Mouse (Mus musculus) urinary bladder, postnatal 36 days (tissue): ENCODE measurements at regions not wholly inside any gene's neighbourhood (a gene's known extent, or its start where the extent isn't known, plus 50 kb on each side); places are given as distances from the start of the nearest gene placed in this dataset.
A peak's percentile ranks its signal among the peaks of the same experiment; 100 is the strongest.

ENCODE experiments used
- DNase-seq, 2 experiments: peaks; one replicate each; pipeline ENCODE4 v3.0.0; 2022; ENCODE audit warnings: low spot score in 2 of 2, mixed read lengths in 1 of 2

GRCm38 (mm10) chr1:193477298-193477697 is 107.2 kb upstream of the Camk1g start:
- DNase-seq: no peak

DNA sequence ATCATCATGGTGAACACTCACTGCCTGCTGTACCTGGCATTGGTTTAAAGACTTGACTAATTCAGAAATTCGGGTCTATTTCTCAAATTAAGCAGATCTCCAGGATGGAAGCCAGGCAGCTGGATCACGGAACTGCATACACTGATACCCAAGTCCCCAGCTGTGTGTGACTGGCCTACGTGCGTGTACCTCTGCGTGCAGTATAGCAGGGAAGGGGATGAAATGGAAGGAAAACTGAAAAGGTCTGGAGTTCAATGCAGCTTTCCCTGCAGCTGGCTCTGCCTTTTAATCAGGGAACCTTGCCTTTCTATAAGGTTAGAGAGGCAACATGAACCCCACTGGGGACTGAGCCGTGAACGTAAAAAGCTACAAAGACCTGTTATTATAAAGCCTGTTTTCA is 106.7 kb upstream of the Camk1g start:
- no peak for DNase-seq

DNA sequence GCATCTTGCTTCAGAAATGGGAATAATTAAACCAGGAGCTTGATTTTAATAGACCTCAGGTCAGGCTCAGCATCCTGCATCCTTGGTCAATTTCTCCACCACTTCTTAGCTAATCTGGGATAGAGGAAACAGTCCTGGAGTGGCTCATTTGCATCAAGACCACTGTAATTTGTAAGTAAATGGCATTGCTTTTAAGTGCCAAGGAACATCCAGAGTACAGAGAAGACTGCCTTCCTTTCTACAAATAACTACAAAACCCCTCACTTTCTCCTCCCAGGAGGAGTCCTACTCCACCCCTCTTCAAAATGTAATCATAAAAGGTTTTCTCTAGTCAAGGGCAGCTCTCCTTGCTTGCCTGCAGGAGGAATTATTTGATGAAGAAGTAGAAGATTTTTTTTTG is 96.2 kb upstream of the Camk1g start:
- DNase-seq: no peak

GRCm38 (mm10) chr1:193459735-193460134 is 89.6 kb upstream of the Camk1g start:
- DNase-seq: peak in 1 of 2 experiments; percentile 6

DNA sequence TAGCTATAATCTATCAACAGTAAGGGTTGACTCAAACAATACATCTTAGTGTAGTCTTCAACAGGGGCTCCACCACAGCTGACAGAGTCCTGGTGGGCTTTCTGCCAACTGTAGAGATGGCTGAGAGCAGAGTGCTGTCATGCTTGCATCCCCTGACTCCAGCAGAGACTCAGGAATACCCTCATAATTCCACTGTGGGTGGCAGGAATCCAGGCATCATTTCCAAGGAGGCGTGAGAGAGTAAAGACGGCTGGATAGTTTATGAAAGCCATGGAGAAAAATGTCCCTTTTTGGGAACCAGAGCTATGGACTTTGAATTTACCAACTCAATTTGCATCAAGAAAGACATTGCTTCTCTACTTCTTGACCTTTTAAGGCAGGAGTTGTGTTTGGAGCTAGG is 87.8 kb upstream of the Camk1g start:
- DNase-seq: no peak

GRCm38 (mm10) chr1:193453654-193454053 is 83.6 kb upstream of the Camk1g start:
- DNase-seq: no peak

DNA sequence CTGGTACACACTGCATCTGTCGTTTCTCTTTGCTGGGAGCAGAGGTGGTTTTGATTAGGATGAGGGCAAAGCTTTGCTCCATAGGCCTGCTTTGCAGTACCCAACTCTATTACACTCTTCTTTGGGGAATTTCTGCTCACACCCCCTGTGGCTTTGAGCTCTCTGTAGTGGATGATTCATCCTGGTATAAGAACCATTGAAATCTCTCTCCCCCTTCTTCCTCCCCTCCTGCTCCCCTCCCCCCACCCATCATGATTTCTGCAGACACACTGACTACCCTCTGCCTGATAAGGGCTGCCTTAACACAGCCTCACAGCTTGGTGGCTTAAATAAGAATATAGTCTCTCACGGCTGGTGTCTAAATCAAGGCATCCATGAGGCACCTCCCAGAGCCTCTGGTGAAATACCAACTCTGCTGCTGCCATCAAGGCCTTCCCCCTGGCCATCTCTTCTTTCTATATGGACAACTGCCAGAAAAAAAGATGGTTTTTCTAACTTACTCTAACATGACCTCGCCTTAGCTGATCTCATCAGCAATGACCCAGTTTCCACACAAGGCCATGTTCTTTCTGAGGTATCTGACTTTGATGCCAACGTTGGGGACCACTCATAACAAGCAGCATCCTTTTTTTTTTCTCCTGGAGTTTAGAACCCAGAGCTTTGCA is 81.5 kb upstream of the Camk1g start:
- DNase-seq: no peak

GRCm38 (mm10) chr1:193450814-193451213 is 80.7 kb upstream of the Camk1g start:
- no peak for DNase-seq

DNA sequence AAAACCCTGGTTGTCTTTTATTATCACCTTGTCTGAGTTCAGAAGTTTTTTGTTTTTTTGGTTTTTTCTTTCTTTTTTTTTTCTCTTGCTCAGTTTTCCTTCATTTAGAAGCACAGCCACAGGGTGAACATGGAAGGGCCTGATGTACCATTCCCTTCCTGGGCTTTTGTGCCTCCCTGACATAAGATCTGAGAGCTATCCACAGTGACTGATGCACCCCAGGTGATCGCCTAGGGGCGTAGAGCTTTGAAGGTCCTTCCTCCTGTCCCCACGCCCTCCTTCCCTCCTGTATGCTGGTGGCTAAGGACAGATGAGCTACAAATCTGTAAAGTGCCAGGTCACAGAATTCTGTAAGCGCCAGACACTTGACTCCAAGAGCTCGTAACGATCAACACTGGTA is 80.1 kb upstream of the Camk1g start:
- no peak for DNase-seq

DNA sequence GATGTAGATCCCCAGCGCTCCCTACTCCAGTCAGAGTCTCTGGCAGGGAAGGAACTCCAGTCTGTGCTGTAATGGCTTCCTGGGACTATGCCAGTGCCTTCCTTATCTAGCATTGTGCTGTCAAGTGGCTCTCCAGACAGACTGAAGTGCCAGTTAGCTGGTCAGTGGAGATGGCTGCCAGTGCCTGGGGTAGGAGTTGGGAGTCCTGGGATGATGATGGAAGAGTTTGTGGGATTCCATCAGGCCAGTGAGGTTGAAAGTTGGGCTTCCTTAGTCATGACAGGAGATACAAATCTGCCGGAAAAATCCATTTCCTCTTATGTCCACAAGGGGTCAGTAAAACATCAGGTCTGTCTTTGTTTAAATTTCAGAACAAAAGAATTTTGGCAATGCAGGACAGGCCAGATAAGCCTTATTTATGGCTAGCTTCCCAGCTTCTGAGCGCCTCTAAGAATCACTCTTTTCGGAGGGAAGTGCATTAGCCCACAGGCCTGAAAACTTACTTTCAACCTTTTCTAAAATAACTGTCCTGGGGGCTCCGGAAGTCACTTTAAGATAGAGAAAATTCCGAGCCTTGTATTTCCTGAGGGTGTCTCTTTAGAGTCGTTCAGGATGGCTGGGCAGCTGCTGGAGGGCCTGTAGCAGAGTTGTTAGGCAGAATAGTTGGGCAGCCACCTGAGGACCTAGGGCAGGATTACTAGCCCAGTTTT is 79.5 kb upstream of the Camk1g start:
- DNase-seq: peak; percentile 15 to 23

DNA sequence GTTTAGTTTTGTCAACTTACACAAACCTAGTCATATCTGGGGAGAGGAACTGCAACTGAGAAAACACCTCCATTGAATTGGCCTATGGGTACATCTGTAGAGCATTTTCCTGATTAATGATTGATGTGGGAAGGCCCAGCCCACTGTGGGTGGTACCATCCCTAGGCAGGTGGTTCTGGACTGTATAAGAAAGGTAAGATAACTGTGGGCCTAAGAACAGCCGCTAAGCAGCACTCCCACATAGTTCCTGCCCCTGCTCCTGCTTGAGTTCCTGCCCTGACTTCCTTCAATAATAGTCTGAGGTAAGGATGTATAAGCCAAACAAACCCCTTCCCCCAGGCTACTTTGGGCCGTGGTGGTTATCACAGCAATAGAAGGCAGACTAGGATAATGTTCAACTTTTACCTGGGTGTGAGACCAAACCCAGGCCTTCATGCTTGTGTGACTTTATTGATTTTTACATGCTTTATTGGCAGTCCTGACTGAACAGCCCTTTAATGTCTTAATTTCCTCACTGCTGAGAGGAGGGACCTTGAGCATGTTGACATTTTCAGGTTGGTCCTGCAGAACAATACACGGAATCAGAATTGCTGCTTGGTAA is 78.8 kb upstream of the Camk1g start:
- DNase-seq: no peak

DNA sequence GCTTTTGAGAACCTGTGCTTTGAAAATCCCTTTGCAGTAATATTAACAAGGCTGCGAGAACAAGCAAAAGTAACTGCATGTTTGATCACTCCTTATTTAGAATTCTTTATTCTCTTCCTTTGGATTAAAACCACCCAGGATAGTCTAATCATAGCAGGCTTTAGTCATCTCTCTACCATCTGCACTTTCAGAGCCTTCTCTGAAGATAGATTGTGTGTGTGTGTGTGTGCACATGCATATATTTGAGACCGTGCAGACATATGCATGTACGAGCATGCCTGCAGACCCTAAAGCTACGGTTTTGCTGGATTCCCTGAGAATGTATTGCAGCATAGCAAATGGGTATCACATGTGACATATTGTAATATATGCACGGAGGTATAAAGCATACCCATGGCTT is 77.5 kb upstream of the Camk1g start:
- DNase-seq: no peak

GRCm38 (mm10) chr1:193443964-193444676 is 74.0 kb upstream of the Camk1g start:
- DNase-seq: no peak

DNA sequence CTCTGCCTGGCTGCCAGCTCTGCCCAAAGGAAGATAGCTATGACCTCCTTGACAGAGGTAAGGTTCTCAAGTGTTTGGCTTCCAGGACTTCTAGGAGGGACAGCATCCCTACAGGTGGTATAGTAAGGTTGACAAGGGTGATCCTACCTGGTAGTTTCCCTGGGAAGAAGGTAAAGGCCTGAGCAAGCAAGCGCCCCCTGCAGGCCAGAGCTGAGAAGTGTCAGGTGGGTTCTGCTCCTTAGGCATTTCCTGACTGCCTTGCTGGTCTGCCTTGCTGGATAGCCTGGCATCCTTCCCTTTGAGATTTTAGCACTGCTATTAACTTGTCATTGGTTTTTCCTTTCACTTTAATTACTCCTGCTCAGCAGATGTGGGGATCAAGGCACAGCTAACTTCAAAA is 70.4 kb upstream of the Camk1g start:
- no peak for DNase-seq

GRCm38 (mm10) chr1:193434281-193434680 is 64.2 kb upstream of the Camk1g start:
- DNase-seq: no peak

- no peak for DNase-seq
These were observed 63.5 kb upstream of the Camk1g start for GRCm38 (mm10) chr1:193433493-193434021.

DNA sequence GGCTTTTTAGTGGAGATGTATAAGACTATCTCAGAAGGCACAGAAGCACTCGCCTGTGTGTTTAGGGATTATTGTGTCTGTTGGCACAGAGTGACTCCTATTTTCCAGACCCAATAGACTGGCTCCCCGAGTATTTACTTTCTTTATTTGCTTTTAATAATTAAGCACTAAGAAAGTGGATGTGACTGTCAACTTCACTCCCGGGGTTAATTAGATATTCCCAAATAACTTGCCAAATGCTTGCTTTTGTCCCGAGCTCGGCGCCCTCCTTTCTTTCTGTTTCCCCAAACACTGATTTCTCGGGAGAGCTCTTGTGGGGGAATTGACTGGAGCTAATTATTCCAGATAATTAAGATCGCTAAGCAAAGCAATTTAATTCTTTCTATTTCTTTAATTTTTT is 60.1 kb upstream of the Camk1g start:
- DNase-seq: no peak

DNA sequence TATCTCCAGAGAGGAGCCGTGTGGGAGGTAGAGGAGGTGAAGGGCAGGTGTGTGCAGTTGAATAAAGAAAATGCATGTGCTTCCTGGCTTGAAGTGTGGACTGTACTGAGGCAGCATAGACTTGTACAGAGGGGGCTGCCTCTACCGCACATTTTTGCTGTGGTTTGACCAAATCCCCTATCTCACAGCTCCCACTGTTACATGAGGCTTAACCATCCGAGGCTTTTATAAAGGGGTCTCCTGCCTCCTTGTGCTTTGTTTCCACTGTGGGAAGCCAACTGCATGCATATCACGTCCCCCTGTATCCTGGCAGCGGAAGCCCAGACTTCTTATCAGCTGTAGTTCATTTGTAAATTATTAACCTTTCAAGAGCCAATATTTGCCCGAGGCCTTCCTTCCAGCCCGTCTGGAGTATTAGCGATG is 53.6 kb upstream of the Camk1g start:
- DNase-seq: no peak

DNA sequence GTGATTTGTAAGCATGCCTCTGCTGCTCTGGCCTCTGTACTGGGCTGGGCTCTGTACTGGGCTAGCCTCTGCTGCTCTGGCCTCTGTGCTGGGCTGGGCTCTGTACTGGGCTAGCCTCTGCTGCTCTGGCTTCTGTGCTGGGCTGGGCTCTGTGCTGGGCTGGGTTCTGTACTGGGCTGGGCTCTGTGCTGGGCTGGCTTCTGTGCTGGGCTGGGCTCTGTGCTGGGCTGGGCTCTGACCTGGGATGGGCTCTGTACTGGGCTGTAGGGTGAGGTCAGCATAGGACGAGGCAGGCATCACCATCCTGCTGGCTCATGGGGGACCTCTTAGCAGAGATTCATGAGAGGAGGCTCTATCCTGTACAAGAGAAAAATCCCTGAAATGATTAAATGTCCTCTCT is 52.8 kb upstream of the Camk1g start:
- DNase-seq: no peak

DNA sequence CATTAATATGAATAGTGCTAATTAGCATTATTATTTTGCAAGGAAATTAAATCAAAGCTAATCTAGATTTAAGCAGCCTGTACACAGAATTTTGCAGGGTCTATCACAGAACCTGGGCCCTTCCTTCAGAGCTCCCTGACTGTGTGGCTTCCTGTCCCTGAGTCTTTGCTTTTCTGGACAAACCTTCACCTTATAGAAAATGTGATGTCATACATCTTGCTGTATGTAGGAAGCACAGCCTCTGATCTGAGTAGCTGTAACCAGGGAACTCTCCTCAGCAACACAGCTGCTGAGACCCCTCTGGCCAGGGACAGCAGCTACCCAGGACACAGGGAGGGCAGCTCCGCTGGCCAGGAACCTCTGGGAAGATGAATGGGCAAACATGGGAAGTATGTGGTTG is 51.7 kb upstream of the Camk1g start:
- DNase-seq: no peak

DNA sequence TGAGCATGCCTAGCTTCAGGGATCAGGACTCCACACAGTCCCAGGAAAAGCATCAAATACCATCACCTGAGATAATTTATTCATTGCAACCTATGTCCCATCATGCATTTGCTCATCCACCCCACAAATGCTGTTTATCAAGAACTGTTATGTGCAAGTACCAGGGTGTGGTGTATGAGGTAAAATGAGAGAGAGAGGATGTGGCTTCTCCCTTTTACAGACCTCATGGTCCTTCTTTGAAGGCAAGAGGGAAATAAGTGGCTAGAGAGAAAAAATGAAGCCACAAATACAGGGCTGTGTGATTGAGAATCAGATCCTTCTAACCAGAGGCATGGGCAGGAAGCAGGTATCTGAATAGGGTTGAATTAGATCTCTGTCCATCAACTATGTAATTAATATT is 51.3 kb upstream of the Camk1g start:
- no peak for DNase-seq
